Mouse (Mus musculus): ENCODE results near the gene Dirc2.

DNA sequence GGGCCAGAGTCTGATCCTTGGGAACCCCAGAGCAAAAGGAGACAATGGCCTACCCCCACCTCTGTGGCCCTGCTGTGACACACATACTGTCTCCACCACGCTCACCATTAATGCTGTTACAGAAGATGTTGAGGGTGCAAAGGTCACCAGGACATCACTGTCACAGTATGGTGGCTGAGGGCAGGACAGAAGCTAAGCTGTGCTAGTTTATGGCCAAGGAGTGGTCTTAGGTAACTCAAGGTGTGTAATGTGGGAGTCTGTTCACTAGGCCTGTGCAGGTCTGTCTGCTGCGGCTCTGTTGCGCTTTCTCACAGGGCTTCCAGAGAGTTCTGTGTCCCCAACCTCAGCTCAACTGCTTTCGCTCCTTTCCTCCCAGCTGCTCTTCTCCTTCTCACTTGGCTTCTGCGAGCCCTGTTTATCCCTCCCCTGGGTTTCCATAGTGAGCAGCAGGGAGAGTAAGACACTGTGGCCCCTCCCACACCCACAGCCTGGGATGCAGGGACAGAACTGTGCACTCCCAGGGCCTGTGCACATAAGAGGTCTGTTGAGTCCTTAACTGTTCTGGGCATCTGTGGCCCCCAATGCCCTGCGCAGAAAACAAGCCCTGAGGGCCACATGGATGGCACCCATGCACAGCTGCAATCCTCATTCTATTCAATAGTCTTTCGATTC, 30.9 kb downstream of the Dirc2 start:
- TF ChIP-seq GATA1 (IDR thresholded peaks at IDR 0.05; ENCODE audit: borderline replicate concordance, low read length), result no peak
- no peak for TF ChIP-seq FLI1 (IDR thresholded peaks at IDR 0.05; ENCODE audit: low read length)

All from megakaryocyte, embryonic 14.5 days (primary cell).